Mouse (Mus musculus): ENCODE data around the gene Snrpc. TPM values are rescaled to one million over a fixed set of nuclear protein-coding genes. Genes with fewer than 3 reads are reported as not detected.
A peak's percentile ranks its signal among the peaks of the same experiment; 100 is the strongest.

The Snrpc gene
- total RNA-seq, 2 experiments from 2014 or later = 68.3 to 71.2 TPM

DNA sequence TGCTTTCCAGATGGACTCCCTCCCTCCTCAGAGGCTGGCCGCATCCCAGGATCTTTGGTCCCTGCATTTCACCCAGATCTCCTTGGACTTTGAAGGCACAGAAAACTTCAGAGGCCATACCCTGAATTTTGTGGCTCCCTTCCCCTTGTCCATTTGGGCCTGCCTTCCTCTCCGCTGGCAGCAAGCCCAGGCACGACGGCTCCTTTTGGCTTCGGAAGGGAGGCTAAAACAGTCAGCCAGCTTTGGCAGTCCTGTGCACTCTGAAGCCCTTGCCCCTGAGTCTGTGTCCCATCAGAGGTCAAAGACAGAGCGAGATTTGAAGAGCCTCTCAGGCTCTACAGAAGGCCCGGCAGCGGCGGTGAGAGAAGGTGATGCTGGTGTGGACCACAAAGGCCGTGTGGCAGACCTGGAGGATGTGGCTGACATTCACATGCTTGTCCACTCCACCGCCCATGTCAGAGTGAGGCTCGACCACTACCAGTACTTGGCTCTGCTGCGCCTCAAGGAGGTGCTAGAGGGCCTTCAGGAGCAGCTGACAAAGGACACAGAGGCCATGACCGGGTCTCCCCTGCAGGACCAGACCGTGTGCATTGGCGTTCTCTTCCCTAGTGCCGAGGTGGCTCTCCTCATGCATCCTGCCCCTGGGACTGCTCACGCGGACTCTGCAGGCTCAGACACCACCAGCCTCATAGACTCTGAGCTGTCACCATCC lies 48.7 kb downstream of the Snrpc start:
- H3K4me3 ChIP-seq = no peak overlapping the region
- H3K27ac ChIP-seq = no peak overlapping the region
- DNase-seq = peak; percentile 44
- TF ChIP-seq CTCF (IDR thresholded peaks at IDR 0.05) = no peak
- intact Hi-C loops (cut with DNase I) = no loop called here

Other genes starting within 250 kb of the Snrpc start
- 100 to 1,000 TPM; 222 to 261 TPM for gene Nudt3, start 214.7 kb upstream of the Snrpc start, total RNA-seq (2021)
- gene RPS10-NUDT3, start 202.9 kb upstream of the Snrpc start, total RNA-seq (2021) = 1 to 10 TPM in 1 of 2 experiments, not detected in 1; 1.4 TPM
- 100 to 1,000 TPM; 342 to 407 TPM for gene Rps10, start 201.5 kb upstream of the Snrpc start, total RNA-seq (2021)
- under 1 TPM in 1 of 2 experiments, not detected in 1; 0.18 TPM for gene Pacsin1, start 182.6 kb upstream of the Snrpc start, total RNA-seq (2021)
- not detected for gene Spdef, start 109.2 kb upstream of the Snrpc start, total RNA-seq (2021)
- 100 to 1,000 TPM; 182 to 201 TPM for gene D17Wsu92e, start 17.5 kb upstream of the Snrpc start, total RNA-seq (2021)
- 10 to 100 TPM; 25.9 to 26.0 TPM for gene Uhrf1bp1, start 18.3 kb downstream of the Snrpc start, total RNA-seq (2021)
- gene Anks1, start 71.2 kb downstream of the Snrpc start, total RNA-seq (2021) = 10 to 100 TPM in 1 of 2 experiments, 1 to 10 TPM in 1; 8.8 to 23.4 TPM
- 10 to 100 TPM; 14.0 to 19.1 TPM for gene Taf11, start 71.7 kb downstream of the Snrpc start, total RNA-seq (2021)
- gene Tcp11, start 242.5 kb downstream of the Snrpc start, total RNA-seq (2021) = not detected